Mouse (Mus musculus): ENCODE data around the gene Cap1. TPM values are rescaled to one million over a fixed set of nuclear protein-coding genes. Genes with fewer than 3 reads are reported as not detected.

Gene Cap1
- polyA plus RNA-seq, 1 experiment from 2014 or later, result 84.3 TPM

- WGBS, result 90% methylated on average over 1 of the region's 1 CpGs
Measured at GRCm38 (mm10) chr4:122816202-122816601, 69.7 kb downstream of the Cap1 start.

GRCm38 (mm10) chr4:122811824-122812223 lies 74.0 kb downstream of the Cap1 start:
- 36% methylated on average over 2 of the region's 2 CpGs for WGBS
- H3K4me3 ChIP-seq (ENCODE audit: low read depth, low read length), result no peak overlapping the region

More at GRCm38 (mm10) chr4:122816202-122816601, 69.7 kb downstream of the Cap1 start:
- Histone ChIP-seq H3K36me3 (ENCODE audit: control insufficient read depth, insufficient read depth, low read length) (no peaks in the 10 kb centered on the region), H3K4me1 (ENCODE audit: control insufficient read depth, insufficient read depth, low read length) (no peaks in the 10 kb centered on the region), H3K4me3 (ENCODE audit: low read depth, low read length) (no peak overlapping the region), H3K27me3 (ENCODE audit: control insufficient read depth, insufficient read depth, low read length) (no peaks in the 10 kb centered on the region), H3K27ac (ENCODE audit: low read length) (no peak overlapping the region), H3K9ac (replicated peaks; ENCODE audit: low read depth, low read length) (no peak overlapping the region), H3K9me3 (ENCODE audit: control insufficient read depth, low read depth, low read length) (no peaks in the 10 kb centered on the region), H3K4me2 (replicated peaks; ENCODE audit: low read depth, low read length) (no peak overlapping the region)
- ATAC-seq (ENCODE audit: insufficient number of reproducible peaks, insufficient read depth, low FRiP score, low read depth), result no peak

GRCm38 (mm10) chr4:122811180-122811579 lies 74.7 kb downstream of the Cap1 start:
- 58% methylated on average over 1 of the region's 1 CpGs for WGBS
- Histone ChIP-seq H3K4me2 (replicated peaks; ENCODE audit: low read depth, low read length) (no peak overlapping the region), H3K36me3 (ENCODE audit: control insufficient read depth, insufficient read depth, low read length) (no peaks in the 10 kb centered on the region), H3K9me3 (ENCODE audit: control insufficient read depth, low read depth, low read length) (no peaks in the 10 kb centered on the region), H3K9ac (replicated peaks; ENCODE audit: low read depth, low read length) (no peak overlapping the region), H3K27ac (ENCODE audit: low read length) (no peak overlapping the region), H3K4me3 (ENCODE audit: low read depth, low read length) (no peak overlapping the region), H3K27me3 (ENCODE audit: control insufficient read depth, insufficient read depth, low read length) (no peaks in the 10 kb centered on the region), H3K4me1 (ENCODE audit: control insufficient read depth, insufficient read depth, low read length) (no peaks in the 10 kb centered on the region)
- no peak for ATAC-seq (ENCODE audit: insufficient number of reproducible peaks, insufficient read depth, low FRiP score, low read depth)

More at GRCm38 (mm10) chr4:122811824-122812223, 74.0 kb downstream of the Cap1 start:
- no peaks in the 10 kb centered on the region for H3K36me3 ChIP-seq (ENCODE audit: control insufficient read depth, insufficient read depth, low read length)
- H3K27me3 ChIP-seq (ENCODE audit: control insufficient read depth, insufficient read depth, low read length), result no peaks in the 10 kb centered on the region
- no peak overlapping the region for H3K9ac ChIP-seq (replicated peaks; ENCODE audit: low read depth, low read length)
- H3K27ac ChIP-seq (ENCODE audit: low read length), result no peak overlapping the region
- no peak for ATAC-seq (ENCODE audit: insufficient number of reproducible peaks, insufficient read depth, low FRiP score, low read depth)
- no peaks in the 10 kb centered on the region for H3K4me1 ChIP-seq (ENCODE audit: control insufficient read depth, insufficient read depth, low read length)
- H3K4me2 ChIP-seq (replicated peaks; ENCODE audit: low read depth, low read length), result no peak overlapping the region
- no peaks in the 10 kb centered on the region for H3K9me3 ChIP-seq (ENCODE audit: control insufficient read depth, low read depth, low read length)

Other genes with a start within 250 kb of the Cap1 start
- not detected in 2 replicates for gene 9530002B09Rik, start 196.8 kb downstream of the Cap1 start, polyA plus RNA-seq (2014; fragmentation: Nextera tagmentation; extraction: Ambion mirVana)
- 86.5 and 100 TPM in 2 replicates for gene Ppt1, start 49.8 kb downstream of the Cap1 start, polyA plus RNA-seq (2014; fragmentation: Nextera tagmentation; extraction: Ambion mirVana)
- gene Mfsd2a, start 75.1 kb upstream of the Cap1 start, polyA plus RNA-seq (2014; fragmentation: Nextera tagmentation; extraction: Ambion mirVana), result 1.8 and 2.5 TPM in 2 replicates
- gene Mycl, start 109.6 kb upstream of the Cap1 start, polyA plus RNA-seq (2014; fragmentation: Nextera tagmentation; extraction: Ambion mirVana), result 26.9 and 30.4 TPM in 2 replicates
- 19.2 and 24.4 TPM in 2 replicates for gene Trit1, start 130.5 kb upstream of the Cap1 start, polyA plus RNA-seq (2014; fragmentation: Nextera tagmentation; extraction: Ambion mirVana)
- gene Bmp8b, start 219.1 kb upstream of the Cap1 start, polyA plus RNA-seq (2014; fragmentation: Nextera tagmentation; extraction: Ambion mirVana), result 0.80 and 1.1 TPM in 2 replicates
- gene Oxct2b, start 230.2 kb upstream of the Cap1 start, polyA plus RNA-seq (2014; fragmentation: Nextera tagmentation; extraction: Ambion mirVana), result not detected in 2 replicates